Mouse (Mus musculus): ENCODE data around the gene Wdr1.

DNA sequence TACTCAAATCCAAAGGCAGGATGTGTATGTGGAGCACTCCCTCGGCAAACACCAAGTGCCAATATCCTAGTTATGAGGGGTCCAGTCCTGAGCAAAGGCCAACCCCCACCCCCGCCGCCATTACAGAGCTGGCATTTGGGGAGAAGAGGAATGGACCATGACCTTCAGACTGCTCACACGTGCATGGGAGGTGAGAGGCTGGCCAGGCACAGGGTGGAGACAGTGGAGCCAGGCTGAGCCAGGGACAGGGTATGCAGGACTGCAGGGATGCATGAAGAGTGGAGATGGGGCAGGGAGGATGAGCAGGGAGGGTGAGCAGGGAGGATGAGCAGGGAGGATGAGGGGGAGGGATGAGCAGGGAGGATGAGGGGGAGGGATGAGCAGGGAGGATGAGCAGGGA is 77.1 kb downstream of the Wdr1 start:
- no peak for TF ChIP-seq GATA1 (IDR thresholded peaks at IDR 0.05; ENCODE audit: borderline replicate concordance, low read length)
- TF ChIP-seq FLI1 (IDR thresholded peaks at IDR 0.05; ENCODE audit: low read length) = no peak
